Mouse (Mus musculus): ENCODE results near the gene Ccdc61. TPM values are rescaled to one million over a fixed set of nuclear protein-coding genes. Genes with fewer than 3 reads are reported as not detected.

Gene Ccdc61
- polyA plus RNA-seq, 1 experiment from 2014 or later, result 19.4 TPM

DNA sequence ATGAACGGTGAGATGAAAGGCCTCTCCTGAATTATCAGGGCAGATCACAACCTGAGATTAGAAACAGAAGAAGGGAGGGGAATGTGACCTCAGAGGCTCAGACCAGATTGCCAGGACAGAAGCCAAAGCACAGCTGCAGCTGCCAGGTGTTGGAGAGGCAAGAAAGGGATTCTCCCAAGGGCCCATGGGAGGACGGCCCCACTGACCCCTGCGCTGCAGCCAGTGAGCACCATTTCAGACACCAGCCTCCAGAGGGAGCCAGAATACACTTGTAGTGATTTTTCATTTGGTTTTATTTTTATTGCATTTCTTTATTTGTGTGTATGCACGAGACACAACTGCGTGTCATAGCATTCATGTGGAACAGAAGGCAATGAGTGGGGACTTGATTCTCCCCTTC, 13.7 kb downstream of the Ccdc61 start:
- peaks cover 25% of the 10 kb centered on the region for H3K36me3 ChIP-seq (ENCODE audit: control insufficient read depth, insufficient read depth, low read length)
- WGBS, result 38% methylated on average over 5 of the region's 5 CpGs
- H3K9me3 ChIP-seq (ENCODE audit: control insufficient read depth, low read length), result no peaks in the 10 kb centered on the region
- H3K4me2 ChIP-seq (ENCODE audit: low read depth, low read length), result no peak overlapping the region
- peaks cover 9% of the 10 kb centered on the region; the same call in 1 of the 2 replicates for H3K4me1 ChIP-seq (ENCODE audit: control insufficient read depth, insufficient read depth, low read length)
- H3K27me3 ChIP-seq (replicated peaks; ENCODE audit: control insufficient read depth, insufficient read depth, low read length), result 0 out of 2 replicates have a peak, but pooled peaks cover 8% of the 10 kb centered on the region
- no peak overlapping the region for H3K4me3 ChIP-seq (ENCODE audit: low read depth, low read length)
- H3K27ac ChIP-seq (replicated peaks; ENCODE audit: low read depth, low read length), result no peak overlapping the region
- no peak overlapping the region for H3K9ac ChIP-seq (ENCODE audit: low read depth, low read length)
- DNase-seq (ENCODE audit: low spot score) (peak; percentile 32), ATAC-seq (ENCODE audit: low read depth) (no peak)

DNA sequence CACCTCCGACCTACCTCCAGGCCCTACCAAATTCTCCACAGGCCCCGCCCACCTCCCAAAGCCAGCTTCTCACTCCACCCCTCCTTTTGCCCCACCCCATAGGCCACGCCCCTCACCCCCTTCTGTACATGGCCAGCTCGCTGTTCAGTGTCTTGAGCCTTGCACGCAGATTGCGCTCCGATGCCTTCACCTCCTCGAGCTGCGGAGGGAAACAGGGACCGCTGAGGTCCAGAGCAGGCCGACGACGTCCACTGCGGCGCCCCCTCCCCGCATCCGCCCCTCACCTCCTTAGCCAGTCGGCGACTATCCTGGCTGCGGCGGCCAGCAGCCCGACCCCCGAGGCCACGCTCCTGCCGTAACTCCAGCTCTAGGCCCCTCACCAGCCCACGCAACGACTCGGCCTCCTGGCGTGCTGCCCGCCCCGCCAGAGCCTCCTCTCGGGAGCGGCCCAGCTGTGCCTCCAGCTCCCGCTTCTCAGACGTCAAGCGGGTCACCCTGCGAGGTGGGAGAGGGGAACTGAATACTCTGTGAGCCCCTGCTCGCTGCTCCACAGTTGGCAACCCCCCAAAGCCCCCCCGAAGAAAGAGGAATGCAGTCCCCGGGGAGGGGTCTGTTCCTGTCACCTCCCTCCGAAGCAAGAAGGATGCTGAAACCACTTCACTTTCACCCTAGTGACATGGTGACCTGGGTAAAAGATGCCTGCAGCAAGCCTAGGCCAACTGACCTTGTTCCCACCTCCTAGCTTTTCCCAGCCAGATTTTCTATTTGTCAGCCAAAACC, 16.4 kb downstream of the Ccdc61 start:
- peaks cover 9% of the 10 kb centered on the region; the same call in 1 of the 2 replicates for H3K4me1 ChIP-seq (ENCODE audit: control insufficient read depth, insufficient read depth, low read length)
- peak overlapping the region; percentile 58 for H3K9ac ChIP-seq (ENCODE audit: low read depth, low read length)
- peak overlapping the region; percentile 40 for H3K4me3 ChIP-seq (ENCODE audit: low read depth, low read length)
- H3K36me3 ChIP-seq (ENCODE audit: control insufficient read depth, insufficient read depth, low read length), result peaks cover 6% of the 10 kb centered on the region; the same call in 1 of the 2 replicates
- peak; percentile 68 for DNase-seq (ENCODE audit: low spot score)
- H3K4me2 ChIP-seq (ENCODE audit: low read depth, low read length), result peak overlapping the region; percentile 85
- no peak overlapping the region for H3K27ac ChIP-seq (replicated peaks; ENCODE audit: low read depth, low read length)
- H3K9me3 ChIP-seq (ENCODE audit: control insufficient read depth, low read length), result no peaks in the 10 kb centered on the region
- H3K27me3 ChIP-seq (replicated peaks; ENCODE audit: control insufficient read depth, insufficient read depth, low read length), result 0 out of 2 replicates have a peak, but pooled peaks cover 8% of the 10 kb centered on the region
- ATAC-seq (ENCODE audit: low read depth), result peak; percentile 45
- WGBS, result under 1% methylated on average over 28 of the region's 41 CpGs

DNA sequence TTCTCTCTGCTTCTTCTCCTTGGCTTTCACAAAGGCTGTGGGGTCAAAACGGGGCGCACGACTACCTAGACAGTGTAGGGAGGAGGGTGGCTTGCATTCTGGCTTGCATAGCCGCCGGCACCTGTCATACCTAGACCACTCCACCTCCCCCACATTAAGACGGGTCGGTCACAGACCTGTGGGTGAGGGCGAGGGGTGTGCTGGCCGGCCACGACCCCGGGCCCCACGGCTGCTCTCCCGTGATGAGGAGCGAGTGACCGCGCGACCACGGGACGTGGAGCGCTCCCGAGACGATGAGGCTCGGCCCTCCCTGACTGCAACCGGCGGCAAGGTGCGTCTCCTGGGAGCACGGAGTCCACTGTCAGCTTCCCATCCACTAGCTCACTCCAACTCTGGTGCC, 17.2 kb downstream of the Ccdc61 start:
- H3K9ac ChIP-seq (ENCODE audit: low read depth, low read length), result no peak overlapping the region
- H3K9me3 ChIP-seq (ENCODE audit: control insufficient read depth, low read length), result no peaks in the 10 kb centered on the region
- WGBS, result 21% methylated on average over 7 of the region's 27 CpGs
- DNase-seq (ENCODE audit: low spot score) (no peak), ATAC-seq (ENCODE audit: low read depth) (peak; percentile 12; the same call in 1 of the 2 replicates)
- H3K4me1 ChIP-seq (ENCODE audit: control insufficient read depth, insufficient read depth, low read length), result peaks cover 9% of the 10 kb centered on the region; the same call in 1 of the 2 replicates
- H3K27me3 ChIP-seq (replicated peaks; ENCODE audit: control insufficient read depth, insufficient read depth, low read length), result 0 out of 2 replicates have a peak, but pooled peaks cover 8% of the 10 kb centered on the region
- no peaks in the 10 kb centered on the region for H3K36me3 ChIP-seq (ENCODE audit: control insufficient read depth, insufficient read depth, low read length)
- H3K27ac ChIP-seq (replicated peaks; ENCODE audit: low read depth, low read length), result no peak overlapping the region
- H3K4me2 ChIP-seq (ENCODE audit: low read depth, low read length), result peak overlapping the region; percentile 85
- peak overlapping the region; percentile 41; the same call in 1 of the 2 replicates for H3K4me3 ChIP-seq (ENCODE audit: low read depth, low read length)

DNA sequence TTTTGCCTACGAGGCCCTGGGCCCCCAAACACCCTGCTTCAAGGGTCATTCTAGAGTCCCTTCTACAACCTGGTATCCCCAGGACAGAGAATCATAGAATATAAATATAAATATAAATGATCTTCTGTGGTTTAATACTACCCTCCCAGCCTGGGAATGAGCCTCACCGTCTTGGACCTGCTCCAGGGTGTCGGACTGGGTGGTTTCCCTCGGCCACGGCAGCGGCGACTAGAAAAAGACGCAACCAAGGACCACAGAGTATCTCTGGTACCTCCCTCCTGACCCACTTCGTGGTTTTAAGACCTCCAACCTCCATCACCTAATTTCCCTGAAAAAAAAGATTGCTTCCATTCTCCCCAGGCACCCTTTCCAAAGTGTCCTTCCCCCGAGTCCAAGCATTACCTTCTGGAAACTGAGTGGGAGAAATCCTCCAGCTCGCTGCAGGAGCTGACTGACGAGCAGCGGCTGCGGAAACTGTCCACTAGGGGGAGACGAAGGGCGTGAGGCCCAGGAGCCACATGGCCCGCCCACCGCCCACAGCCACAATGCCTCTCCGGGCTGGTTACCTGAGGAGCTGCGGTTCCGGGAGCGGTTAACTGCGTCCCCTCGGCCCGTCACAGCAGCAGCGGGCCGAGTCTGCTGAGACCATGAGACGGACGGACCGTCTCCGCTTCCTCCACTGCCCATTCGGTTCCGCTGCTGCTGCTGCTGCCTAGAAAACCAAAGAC, 18.2 kb downstream of the Ccdc61 start:
- DNase-seq (ENCODE audit: low spot score), result peak; percentile 89
- Histone ChIP-seq H3K36me3 (ENCODE audit: control insufficient read depth, insufficient read depth, low read length) (no peaks in the 10 kb centered on the region), H3K27me3 (replicated peaks; ENCODE audit: control insufficient read depth, insufficient read depth, low read length) (0 out of 2 replicates have a peak, but pooled peaks cover 8% of the 10 kb centered on the region), H3K4me1 (ENCODE audit: control insufficient read depth, insufficient read depth, low read length) (peaks cover 9% of the 10 kb centered on the region; the same call in 1 of the 2 replicates), H3K9ac (ENCODE audit: low read depth, low read length) (peak overlapping the region; percentile 51; the same call in 1 of the 2 replicates), H3K4me2 (ENCODE audit: low read depth, low read length) (peak overlapping the region; percentile 85), H3K4me3 (ENCODE audit: low read depth, low read length) (peak overlapping the region; percentile 41), H3K9me3 (ENCODE audit: control insufficient read depth, low read length) (no peaks in the 10 kb centered on the region), H3K27ac (replicated peaks; ENCODE audit: low read depth, low read length) (no peak overlapping the region)
- WGBS, result 21% methylated on average over 32 of the region's 33 CpGs
- ATAC-seq (ENCODE audit: low read depth), result peak; percentile 71

DNA sequence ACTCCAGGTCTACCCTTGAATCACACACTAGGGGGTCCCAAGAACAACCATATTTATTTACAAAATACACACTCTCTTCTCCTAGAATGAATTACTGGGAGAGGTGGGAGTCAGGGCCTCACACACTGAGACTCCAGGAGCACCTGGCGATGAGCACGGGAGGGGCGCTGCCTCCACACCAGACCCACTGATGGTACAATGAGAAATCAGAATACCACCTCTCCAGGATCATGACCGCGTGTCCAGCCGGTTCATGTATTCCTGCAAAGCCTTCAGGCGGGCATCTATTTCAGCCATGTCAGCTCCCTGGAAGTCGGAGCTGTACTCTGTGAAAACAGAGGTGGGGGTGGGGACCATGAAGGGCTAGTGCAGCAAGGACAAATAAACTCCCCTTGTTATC, 19.4 kb downstream of the Ccdc61 start:
- Histone ChIP-seq H3K9me3 (ENCODE audit: control insufficient read depth, low read length) (no peaks in the 10 kb centered on the region), H3K4me2 (ENCODE audit: low read depth, low read length) (no peak overlapping the region), H3K9ac (ENCODE audit: low read depth, low read length) (no peak overlapping the region), H3K4me3 (ENCODE audit: low read depth, low read length) (no peak overlapping the region), H3K36me3 (ENCODE audit: control insufficient read depth, insufficient read depth, low read length) (no peaks in the 10 kb centered on the region), H3K27ac (replicated peaks; ENCODE audit: low read depth, low read length) (no peak overlapping the region), H3K4me1 (ENCODE audit: control insufficient read depth, insufficient read depth, low read length) (peaks cover 9% of the 10 kb centered on the region; the same call in 1 of the 2 replicates), H3K27me3 (replicated peaks; ENCODE audit: control insufficient read depth, insufficient read depth, low read length) (0 out of 2 replicates have a peak, but pooled peaks cover 8% of the 10 kb centered on the region)
- DNase-seq (ENCODE audit: low spot score) (no peak), ATAC-seq (ENCODE audit: low read depth) (no peak)
- WGBS, result 89% methylated on average over 8 of the region's 8 CpGs

DNA sequence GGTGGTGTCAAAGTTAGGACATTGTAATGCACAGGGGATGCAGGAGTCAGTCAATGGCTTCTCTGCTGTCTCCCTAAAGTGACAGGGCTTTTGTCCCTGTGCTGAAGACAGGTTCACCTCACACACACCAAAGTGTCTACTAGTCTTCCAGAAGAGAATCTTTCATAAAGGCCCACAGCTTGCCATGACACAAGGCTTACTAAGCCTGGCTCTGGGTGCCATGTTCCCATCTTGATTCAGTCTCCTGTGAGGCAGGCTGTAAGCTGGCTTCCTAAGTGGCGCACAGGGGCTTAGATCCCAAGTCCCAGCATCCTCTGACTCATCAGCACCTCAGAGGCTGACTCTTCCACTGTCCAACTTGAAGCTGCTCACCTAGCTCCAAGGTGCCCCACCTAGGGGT, 23.3 kb downstream of the Ccdc61 start:
- Histone ChIP-seq H3K27ac (replicated peaks; ENCODE audit: low read depth, low read length) (no peak overlapping the region), H3K36me3 (ENCODE audit: control insufficient read depth, insufficient read depth, low read length) (no peaks in the 10 kb centered on the region), H3K27me3 (replicated peaks; ENCODE audit: control insufficient read depth, insufficient read depth, low read length) (no peaks in the 10 kb centered on the region), H3K9me3 (ENCODE audit: control insufficient read depth, low read length) (no peaks in the 10 kb centered on the region), H3K4me2 (ENCODE audit: low read depth, low read length) (no peak overlapping the region), H3K4me3 (ENCODE audit: low read depth, low read length) (no peak overlapping the region), H3K4me1 (ENCODE audit: control insufficient read depth, insufficient read depth, low read length) (no peaks in the 10 kb centered on the region), H3K9ac (ENCODE audit: low read depth, low read length) (no peak overlapping the region)
- ATAC-seq (ENCODE audit: low read depth) (no peak), DNase-seq (ENCODE audit: low spot score) (no peak)
- WGBS, result 83% methylated on average over 1 of the region's 1 CpGs

DNA sequence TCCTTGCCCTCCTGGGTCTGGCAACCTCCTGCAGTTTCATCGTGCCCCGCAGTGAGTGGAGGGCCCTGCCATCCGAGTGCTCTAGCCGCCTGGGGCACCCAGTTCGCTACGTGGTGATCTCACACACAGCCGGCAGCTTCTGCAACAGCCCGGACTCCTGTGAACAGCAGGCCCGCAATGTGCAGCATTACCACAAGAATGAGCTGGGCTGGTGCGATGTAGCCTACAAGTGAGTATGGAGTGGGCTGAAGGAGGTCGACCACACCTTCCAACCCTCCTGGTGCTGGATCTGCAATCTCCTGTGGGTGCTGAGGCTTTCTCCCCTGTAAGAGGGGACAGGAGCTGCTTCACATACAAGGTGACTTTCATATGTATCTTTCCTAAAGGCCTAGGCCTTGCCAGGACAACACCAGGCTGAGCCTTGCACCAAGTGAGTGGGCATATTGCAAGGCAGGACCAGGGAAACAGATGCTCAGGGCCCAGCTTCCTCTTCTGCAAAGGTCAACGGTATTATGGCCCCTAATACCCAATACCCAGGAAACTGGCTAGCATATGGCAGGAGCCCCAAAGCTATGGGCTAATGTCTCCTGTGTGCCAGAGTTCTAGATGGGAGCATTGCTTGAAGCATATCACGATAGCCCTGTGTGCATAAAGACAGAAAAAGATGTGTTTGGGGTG, 25.3 kb downstream of the Ccdc61 start:
- Histone ChIP-seq H3K4me3 (ENCODE audit: low read depth, low read length) (no peak overlapping the region), H3K27ac (replicated peaks; ENCODE audit: low read depth, low read length) (no peak overlapping the region), H3K4me1 (ENCODE audit: control insufficient read depth, insufficient read depth, low read length) (no peaks in the 10 kb centered on the region), H3K27me3 (replicated peaks; ENCODE audit: control insufficient read depth, insufficient read depth, low read length) (no peaks in the 10 kb centered on the region), H3K36me3 (ENCODE audit: control insufficient read depth, insufficient read depth, low read length) (no peaks in the 10 kb centered on the region), H3K9me3 (ENCODE audit: control insufficient read depth, low read length) (no peaks in the 10 kb centered on the region), H3K9ac (ENCODE audit: low read depth, low read length) (no peak overlapping the region), H3K4me2 (ENCODE audit: low read depth, low read length) (no peak overlapping the region)
- ATAC-seq (ENCODE audit: low read depth) (no peak), DNase-seq (ENCODE audit: low spot score) (no peak)
- WGBS, result 57% methylated on average over 13 of the region's 13 CpGs

DNA sequence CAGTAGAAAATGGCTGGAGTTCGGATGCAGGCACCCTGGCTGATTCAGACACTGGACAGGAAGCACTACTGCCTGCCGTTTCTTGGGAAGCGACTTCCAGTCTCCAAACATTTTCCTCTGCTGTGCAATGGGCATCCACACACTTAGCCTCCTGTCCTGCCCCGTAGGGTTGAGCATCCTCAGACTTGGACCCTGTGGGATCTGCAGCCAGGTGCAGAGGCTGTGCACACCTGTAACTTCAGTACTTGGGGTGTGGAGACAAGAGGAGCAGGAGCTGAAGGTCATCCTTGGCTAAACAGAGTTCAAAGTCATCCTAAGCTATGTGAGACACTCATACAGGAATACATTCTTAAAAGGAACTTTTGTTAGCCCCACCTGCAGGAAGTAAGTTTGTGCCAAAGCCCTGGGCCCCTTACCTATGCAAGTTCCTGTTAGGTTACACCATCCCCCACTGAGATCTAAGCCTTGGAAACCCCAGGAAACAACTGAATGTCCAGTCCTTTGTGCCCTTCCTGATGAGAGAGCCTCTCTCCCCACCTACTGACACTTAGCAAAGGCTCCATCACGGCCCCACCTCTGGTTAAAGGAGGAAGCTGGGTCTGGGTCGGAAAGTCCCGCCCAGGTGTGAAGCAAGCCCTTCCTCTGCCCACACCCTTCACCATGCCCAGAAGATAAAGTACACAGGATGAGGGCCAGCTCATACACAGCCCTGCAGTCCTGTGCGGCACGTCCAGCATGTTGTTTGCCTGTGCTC, 26.0 kb downstream of the Ccdc61 start:
- H3K27ac ChIP-seq (replicated peaks; ENCODE audit: low read depth, low read length), result no peak overlapping the region
- WGBS, result 59% methylated on average over 9 of the region's 9 CpGs
- H3K9ac ChIP-seq (ENCODE audit: low read depth, low read length), result no peak overlapping the region
- no peak overlapping the region for H3K4me3 ChIP-seq (ENCODE audit: low read depth, low read length)
- DNase-seq (ENCODE audit: low spot score) (no peak), ATAC-seq (ENCODE audit: low read depth) (peak; percentile 20; the same call in 1 of the 2 replicates)
- H3K27me3 ChIP-seq (replicated peaks; ENCODE audit: control insufficient read depth, insufficient read depth, low read length), result no peaks in the 10 kb centered on the region
- no peaks in the 10 kb centered on the region for H3K9me3 ChIP-seq (ENCODE audit: control insufficient read depth, low read length)
- H3K4me1 ChIP-seq (ENCODE audit: control insufficient read depth, insufficient read depth, low read length), result no peaks in the 10 kb centered on the region
- H3K36me3 ChIP-seq (ENCODE audit: control insufficient read depth, insufficient read depth, low read length), result no peaks in the 10 kb centered on the region
- H3K4me2 ChIP-seq (ENCODE audit: low read depth, low read length), result no peak overlapping the region

All from embryonic facial prominence, embryonic 14.5 days (tissue).